Mouse (Mus musculus): ENCODE results near the gene Cox20.

The Cox20 gene

DNA sequence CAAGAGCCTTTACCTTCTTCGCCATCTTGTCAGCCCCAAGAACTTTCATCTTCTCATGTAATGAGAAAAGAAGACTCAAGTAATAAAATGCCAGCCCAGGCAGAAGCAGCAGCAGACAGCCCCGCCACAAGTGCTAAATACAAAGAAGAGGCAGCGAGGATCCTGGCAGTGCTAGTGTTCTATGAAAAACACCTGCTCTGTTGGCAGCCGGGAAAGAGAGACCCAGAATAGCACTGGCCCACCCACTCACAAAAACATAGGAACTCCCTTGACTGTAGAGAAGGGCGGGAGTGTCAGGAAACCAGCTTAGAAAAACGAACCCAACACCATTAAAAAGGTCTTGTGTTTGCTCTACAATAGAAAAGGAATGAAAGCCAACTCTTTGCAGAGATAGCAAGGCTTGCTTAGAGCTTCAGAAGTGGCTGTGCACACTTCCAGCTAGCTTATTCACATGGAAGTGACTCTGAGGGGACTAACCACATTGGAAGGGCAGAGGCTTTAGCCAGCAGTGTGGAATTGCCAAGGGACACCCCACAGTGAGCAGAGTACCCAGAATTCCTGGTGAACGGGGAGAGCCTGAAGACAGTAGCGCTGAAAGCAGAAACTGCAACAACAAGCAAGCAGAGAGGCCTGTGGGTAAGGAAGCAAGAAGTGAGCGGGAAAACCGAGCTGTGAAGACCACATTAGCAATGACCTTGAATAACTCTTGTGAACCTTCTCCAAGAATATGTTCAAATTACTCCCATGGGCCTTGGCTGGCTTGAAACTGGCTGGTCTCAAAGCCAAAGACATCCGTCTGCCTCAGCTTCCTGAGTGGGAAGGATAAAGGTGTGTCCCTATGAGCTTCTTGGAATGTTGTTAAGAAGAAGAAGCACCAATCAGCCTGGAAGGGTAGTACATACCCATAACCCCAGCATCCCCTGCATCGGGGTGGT, 39.1 kb downstream of the Cox20 start:
- DNase-seq = no peak

DNA sequence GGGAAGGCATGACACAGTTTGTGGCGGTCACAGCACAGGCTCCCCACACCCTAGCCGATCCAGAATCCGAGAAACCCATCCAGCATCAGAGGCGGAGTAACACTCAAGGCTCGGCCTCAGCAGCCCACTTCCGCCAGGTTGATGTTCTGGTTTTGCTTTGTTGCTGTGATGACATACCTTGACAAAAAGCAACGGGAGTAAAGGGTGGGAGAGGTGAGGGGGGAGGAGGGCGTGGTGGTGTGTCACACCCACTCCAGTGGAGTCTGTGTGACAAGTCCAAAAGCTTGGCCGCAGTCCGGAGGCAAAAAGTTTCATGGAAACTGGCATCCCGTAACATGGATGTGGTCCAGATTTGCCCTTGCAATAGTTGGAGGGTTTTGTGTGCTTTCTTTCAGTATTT, 41.3 kb downstream of the Cox20 start:
- no peak for DNase-seq

DNA sequence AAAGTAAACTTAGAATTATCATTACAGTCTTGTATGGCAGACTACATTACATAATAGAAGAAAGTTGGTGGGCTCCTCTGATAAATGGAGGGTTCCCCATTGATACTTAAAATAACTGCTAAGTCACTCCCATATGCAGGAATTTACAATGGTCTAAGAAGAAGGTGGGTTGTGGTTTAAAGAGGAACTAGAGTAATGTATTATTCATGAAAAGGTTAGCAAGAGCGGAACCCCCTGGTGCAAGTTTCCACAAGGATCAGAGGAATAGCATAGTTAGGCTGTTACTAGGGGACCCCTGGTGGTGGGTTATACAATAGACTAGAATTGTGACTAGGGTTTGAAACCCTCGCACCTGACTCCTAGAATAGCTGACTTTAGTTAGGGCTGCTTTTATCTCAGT, 41.8 kb downstream of the Cox20 start:
- DNase-seq = no peak

DNA sequence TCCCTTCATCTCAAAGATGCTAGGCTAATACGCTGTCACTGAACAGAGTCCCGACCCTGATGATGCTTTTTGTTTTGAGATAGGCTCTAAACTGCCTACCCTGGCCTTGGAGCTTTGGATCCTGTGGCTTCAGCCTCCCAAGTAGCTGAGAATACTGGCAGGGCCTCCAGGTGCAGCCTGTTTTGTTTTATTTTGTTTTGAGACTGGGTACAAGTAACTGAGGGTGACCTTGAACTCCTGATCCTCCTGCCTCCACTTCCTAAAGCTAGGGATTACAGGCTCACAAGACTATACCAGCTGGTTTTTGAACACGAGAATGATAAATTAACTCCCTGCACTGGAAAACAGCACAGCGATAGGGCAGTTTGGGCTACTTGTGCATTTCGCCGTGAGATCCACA, 46.2 kb downstream of the Cox20 start:
- no peak for DNase-seq

DNA sequence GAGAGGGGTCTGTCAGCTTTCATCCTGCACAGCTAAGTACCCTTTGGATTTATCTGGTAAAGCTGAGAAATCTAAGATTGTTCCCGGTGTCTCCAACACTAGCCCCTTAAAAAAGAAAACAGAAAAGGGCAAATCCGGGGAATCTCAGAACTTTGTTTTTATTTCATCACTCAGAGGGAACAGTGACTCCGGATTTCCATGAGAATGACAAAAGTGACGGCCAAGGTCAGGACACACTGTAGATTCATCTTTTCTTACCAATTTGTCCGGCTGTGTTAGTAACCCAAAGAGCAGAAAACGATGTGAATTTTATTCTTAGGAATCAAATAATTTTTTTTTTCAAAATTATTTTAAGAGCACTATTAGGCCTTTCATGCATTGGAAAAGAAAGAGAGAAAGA, 49.2 kb downstream of the Cox20 start:
- no peak for DNase-seq

DNA sequence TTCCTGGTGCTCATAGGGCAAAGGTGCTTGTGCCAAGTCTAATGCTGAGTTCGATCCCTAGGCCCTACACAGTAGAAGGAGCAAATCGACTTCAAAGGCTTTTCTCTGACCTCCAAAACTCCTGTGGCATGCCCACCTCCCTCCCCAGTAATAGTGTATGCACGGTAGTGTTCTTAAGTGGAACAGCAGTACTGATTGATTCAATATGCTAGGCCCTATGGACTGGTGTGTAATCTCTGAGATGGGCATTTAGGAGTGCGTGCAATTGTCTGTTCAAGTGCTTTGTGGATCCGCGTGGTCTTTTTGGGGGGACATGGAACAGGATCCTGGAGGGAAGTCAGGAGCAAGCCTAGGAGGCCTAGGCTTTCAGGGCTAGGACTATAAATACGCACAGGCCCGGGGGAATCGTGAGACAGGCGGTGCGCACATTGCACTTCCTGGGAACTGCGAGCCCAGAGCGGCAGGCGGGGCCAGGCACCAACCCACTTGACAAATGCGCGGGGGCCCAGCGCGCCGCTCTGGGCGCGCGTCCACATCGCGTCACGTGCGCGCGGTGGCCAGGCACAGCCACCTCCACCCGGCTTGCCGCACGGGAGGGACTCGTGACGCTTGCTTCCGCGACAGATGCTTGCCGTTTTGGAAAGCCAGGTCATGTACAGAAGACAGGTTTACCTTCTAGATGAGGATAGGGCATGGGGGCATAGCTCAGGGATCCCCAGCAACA, 49.8 kb downstream of the Cox20 start:
- DNase-seq = peak; percentile 83

DNA sequence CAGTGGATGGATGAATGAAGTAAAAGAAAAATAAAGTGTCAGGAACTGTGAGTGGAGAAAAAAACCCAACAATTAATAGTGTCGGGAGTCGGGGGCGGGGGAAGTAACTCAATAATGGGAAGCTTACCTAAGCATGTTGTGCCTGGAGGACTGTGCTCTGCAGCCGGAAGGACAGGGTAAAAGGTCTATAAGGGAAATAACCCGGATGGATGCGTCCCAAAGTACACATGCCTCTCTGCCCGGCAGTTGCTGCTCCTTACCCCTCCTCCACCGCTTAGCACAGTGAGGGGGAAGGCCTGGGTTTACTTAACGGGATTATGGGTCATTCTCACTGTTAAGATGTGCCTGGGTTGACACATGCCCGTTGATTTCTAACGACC, 50.3 kb downstream of the Cox20 start:
- DNase-seq = peak; percentile 22
